Mouse (Mus musculus) right cerebral cortex, adult 2 months (tissue): Measurements from ENCODE around the gene Nox1.

ENCODE experiments used
- DNase-seq, 2 experiments: peaks; one replicate each; pipeline ENCODE4 v3.0.0; 2021 to 2022; ENCODE audit warnings: low spot score in 2 of 2

Gene Nox1

GRCm38 (mm10) chrX:134128549-134128948, 93.2 kb downstream of the Nox1 start:
- no peak for DNase-seq

GRCm38 (mm10) chrX:134116417-134116816, 105.3 kb downstream of the Nox1 start:
- no peak for DNase-seq

- DNase-seq = no peak
Observed at GRCm38 (mm10) chrX:134111767-134112166, 110.0 kb downstream of the Nox1 start.

GRCm38 (mm10) chrX:134102641-134103040, 119.1 kb downstream of the Nox1 start:
- DNase-seq = peak; percentile 12 to 14

- DNase-seq = no peak
Observed at GRCm38 (mm10) chrX:134085453-134085852, 136.3 kb downstream of the Nox1 start.

- DNase-seq = peak in 1 of 2 experiments; percentile 24
Observed at GRCm38 (mm10) chrX:134059764-134060163, 162.0 kb downstream of the Nox1 start.

- DNase-seq = peak; percentile 88 to 93
Observed at GRCm38 (mm10) chrX:134058987-134059712, 162.6 kb downstream of the Nox1 start, which contains the start of gene Cstf2. TSS of gene Cstf2 (plus strand) at chrX:134059187.

- DNase-seq = peak in 1 of 2 experiments; percentile 29
Observed at GRCm38 (mm10) chrX:134058040-134058875, 163.5 kb downstream of the Nox1 start.

- DNase-seq = no peak
Observed at GRCm38 (mm10) chrX:134056897-134057296, 164.9 kb downstream of the Nox1 start.

GRCm38 (mm10) chrX:134048994-134049393, 172.8 kb downstream of the Nox1 start:
- no peak for DNase-seq
